Mouse (Mus musculus): ENCODE measurements around the gene Pfkfb3.

The Pfkfb3 gene

DNA sequence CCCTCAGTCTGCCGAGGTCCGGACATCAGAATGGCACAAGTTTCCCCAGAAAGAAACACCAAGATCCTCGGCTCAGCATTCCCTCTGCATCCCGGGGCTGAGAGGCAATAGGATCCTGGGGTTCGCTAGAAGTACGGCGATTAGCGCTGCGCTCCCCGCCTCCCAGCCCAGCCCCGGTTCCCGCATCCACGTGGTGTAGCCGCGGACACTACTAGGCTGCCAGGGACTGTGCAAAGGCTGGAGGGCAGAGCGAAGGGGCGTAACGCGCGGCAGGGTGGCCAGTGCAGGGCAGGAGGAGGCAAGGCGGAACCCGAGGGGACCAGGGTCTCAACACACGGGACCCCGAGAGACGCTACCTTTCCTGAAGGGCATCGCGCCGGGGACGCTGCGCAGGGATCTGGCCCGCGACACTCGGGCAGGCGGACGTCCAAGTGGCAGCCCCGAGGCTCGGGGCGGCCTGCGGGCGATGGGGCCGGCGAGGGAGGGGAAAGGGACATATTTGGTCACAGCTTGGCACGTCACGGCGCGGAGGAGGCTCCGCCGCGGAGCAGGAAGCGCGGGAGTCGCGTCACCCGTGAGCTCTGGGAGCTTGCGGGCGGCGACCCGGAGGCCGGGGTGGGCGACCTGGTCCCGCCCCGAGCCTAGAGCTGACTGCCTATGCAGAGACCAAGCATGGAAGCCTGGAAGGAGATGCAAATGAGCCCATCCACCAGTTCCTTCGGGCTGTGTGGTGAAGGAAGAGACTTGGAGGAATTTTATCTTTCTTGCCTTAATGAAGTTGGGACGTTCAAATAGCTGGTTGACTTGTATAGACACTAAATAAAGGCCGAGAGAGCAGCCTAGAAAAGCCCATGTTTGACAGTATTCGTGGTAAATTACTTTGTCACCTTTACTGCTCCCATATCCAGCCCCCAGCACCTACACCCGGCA, at the start of gene Pfkfb3:
Gene Pfkfb3, minus strand, starts transcription at position 607 of the 930 bp plus-strand sequence.
- in situ Hi-C loops (cut with MseI, MboI) = no loop called here

- in situ Hi-C loops (cut with MseI, MboI) = loop anchor here in 1 of 2 experiments (10.0 kb wide), 1 partner anchor 62 kb away; no protein-coding TSS in a partner anchor
Measured at GRCm38 (mm10) chr2:11602506-11603489, 48.9 kb upstream of the Pfkfb3 start.

GRCm38 (mm10) chr2:11601795-11602194, 47.9 kb upstream of the Pfkfb3 start:
- in situ Hi-C loops (cut with MseI, MboI) = loop anchor here in 1 of 2 experiments (10.0 kb wide), 1 partner anchor 63 kb away; no protein-coding TSS in a partner anchor

DNA sequence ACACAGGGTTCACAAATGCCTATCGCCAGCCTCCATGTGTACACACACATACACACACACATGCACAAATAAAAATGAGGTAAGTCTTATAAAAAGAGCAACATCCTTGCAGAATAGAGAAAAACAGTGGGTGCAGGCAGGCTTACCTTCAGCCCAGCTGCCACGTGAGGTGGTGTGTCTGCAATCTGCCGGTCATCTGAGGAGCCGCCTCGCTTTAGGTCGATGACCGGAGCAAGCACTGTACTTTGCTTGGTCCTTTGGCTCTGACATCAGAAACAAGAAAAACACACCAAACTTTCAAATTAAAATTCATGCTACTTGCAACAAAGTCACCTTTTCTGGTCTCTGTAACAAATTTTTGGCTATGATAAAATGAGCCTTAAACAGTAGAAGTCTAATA, 44.0 kb upstream of the Pfkfb3 start:
- in situ Hi-C loops (cut with MseI, MboI) = no loop called here

- in situ Hi-C loops (cut with MseI, MboI) = no loop called here
Measured at GRCm38 (mm10) chr2:11596690-11597089, 42.8 kb upstream of the Pfkfb3 start.

- in situ Hi-C loops (cut with MseI, MboI) = no loop called here
Measured at GRCm38 (mm10) chr2:11587996-11588395, 34.1 kb upstream of the Pfkfb3 start.

DNA sequence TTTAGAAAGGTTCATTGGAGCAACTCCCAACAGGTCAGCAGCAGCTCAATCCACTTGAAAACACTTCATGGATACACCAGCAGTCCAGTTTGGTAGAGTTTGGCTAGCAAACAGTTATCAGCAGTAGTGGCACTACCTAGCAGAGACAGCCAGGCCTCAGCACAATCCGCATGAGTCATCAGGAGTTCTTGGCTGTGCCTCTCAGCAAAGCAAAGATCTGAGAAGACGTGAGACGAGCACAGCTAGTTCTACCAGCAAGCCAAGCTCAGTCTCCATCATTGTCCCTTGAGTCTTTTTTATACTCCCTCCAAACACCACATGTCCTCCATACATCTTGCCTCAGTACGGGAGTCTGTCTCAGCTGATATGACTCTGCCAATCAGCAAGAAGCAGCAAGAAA, 25.5 kb upstream of the Pfkfb3 start:
- in situ Hi-C loops (cut with MseI, MboI) = no loop called here

DNA sequence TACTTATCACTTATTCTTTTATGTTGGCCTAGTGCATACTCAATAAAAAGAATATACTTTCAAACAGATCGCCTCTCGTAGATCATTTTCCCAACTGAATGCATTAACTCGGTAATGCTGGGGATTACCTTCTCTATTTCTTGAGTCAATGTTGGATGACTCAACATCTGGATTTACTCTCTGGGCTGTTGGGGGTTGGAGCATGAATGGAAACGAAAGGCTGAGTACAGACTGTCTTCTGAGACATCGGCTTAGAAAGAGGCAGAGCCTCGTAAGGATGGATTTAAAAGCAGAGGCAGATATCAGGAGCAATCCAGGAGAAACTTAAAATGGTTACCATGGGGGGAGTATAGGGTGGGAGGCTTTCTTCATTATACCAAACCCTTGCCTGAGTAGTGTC, 24.3 kb upstream of the Pfkfb3 start:
- in situ Hi-C loops (cut with MseI, MboI) = no loop called here

DNA sequence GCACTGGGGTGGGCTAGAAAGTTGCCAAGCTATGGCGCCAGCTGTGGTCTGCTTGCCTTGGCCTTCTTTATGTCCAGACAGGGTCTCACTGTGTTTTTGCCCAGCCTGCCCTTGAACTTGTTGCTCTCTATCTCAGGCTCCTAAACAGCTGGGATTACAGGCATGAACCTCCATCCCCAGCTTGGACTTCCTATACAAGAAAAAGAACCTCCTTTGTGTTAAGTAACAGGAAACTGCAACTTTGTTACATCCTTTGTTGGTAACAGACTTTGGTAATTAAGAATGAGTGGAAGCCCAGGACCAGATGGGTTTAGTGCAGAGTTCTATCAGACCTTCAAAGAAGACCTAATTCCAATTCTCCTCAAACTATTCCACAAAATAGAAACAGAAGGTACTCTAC, 19.8 kb upstream of the Pfkfb3 start:
- in situ Hi-C loops (cut with MseI, MboI) = no loop called here

DNA sequence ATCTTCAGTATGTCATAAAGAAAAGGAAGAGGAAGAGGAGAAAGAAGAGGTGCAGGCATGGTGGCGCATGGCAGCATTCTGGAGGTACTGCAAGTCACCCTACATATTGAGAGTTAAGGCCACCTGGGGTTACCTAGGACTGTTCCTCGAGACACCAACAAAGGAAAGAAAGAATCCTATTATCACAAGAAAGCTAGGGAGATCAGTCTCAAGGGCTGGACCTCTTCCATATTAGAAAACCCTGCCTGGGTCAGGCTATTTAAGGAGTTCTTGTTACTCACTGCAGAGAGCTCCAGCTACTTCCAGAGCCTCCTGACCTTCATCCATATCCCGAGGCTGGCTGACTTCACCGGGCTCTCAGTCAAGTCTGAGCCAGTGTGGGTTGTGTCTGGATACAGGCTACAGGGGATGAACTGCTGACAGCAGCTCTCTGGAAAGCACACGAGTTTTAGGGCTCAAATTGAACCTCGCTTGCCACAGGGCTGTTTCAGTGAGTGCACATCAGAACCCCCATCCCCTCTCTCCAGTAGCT, 17.2 kb upstream of the Pfkfb3 start:
- in situ Hi-C loops (cut with MseI, MboI) = no loop called here

DNA sequence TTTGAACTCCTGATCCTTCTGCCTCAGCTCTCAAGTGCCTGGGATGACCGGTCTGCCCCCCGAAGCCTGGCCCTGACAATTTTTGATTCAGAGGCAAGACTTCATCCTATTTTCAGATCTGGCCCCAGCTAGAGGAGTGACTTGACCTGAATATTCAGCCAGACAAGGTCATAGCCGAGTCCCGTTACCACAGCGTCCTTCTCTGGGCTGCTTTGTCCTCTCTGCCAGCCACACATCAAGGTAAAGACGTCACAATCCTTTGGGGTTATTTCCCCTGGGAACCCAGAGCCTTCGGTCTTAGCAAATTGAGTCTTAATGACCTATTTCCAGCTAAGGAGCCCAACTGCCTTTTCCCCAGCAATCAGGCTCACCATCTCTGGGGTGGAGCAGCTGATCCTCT, 14.6 kb upstream of the Pfkfb3 start:
- in situ Hi-C loops (cut with MseI, MboI) = no loop called here

GRCm38 (mm10) chr2:11567781-11568362, 14.0 kb upstream of the Pfkfb3 start:
- in situ Hi-C loops (cut with MseI, MboI) = no loop called here

DNA sequence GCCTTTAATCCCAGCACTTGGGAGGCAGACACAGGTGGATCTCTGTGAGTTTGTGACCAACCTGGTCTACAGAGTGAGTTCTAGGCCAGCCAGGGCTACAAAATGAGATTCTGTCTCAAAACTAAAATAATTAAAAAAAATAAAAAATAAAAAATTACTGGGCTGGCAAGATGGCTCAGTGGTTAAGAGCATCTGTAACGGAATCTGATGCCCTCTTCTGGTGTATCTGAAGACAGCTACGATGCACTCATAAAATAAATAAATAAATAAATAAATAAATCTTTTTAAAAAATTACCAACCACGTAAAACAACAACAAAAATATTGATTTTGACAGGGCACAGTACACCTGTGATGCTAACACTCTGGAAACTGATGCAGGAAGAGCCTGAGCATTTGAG, 13.0 kb upstream of the Pfkfb3 start:
- in situ Hi-C loops (cut with MseI, MboI) = no loop called here

DNA sequence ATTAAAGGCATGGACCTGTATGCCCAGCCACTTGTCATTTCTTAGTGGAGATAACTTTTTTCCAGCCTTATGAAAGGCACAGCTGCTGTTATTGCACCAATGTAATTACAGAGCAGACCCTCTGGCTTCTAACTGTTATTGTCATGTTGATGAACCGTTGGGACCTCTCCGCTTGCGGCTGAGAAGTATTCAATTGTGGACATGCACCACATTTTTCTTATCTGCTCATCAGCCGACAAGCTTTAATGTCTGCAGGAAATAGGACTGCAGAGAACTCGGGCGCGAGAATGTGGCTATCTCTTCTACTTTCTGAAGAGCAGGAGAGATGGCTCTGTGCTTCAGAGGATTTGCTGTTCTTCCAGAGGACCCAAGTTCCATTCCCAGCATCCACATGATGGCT, 12.4 kb upstream of the Pfkfb3 start:
- in situ Hi-C loops (cut with MseI, MboI) = no loop called here

GRCm38 (mm10) chr2:11564768-11565167, 10.9 kb upstream of the Pfkfb3 start:
- in situ Hi-C loops (cut with MseI, MboI) = no loop called here

GRCm38 (mm10) chr2:11563256-11563655, 9.4 kb upstream of the Pfkfb3 start:
- in situ Hi-C loops (cut with MseI, MboI) = no loop called here

GRCm38 (mm10) chr2:11558654-11559053, 4.8 kb upstream of the Pfkfb3 start:
- in situ Hi-C loops (cut with MseI, MboI) = no loop called here

DNA sequence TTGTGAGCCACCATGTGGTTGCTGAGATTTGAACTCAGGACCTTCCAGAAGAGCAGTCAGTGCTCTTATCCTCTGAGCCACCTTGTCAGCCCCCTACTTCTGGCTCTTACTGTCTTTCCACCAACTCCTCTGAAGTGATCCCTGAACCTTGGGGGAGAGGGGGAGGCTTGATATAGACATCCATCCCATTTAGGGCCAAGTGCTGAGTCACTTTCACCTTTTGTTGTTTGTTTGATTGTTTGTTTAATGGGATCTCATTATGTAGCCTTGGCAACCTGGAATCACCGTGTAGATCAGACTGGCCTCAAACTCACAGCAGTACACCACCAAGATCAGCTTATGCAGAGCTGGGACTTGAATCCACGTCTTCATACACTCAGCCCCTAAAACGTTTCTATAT, 3.4 kb upstream of the Pfkfb3 start:
- in situ Hi-C loops (cut with MseI, MboI) = no loop called here

DNA sequence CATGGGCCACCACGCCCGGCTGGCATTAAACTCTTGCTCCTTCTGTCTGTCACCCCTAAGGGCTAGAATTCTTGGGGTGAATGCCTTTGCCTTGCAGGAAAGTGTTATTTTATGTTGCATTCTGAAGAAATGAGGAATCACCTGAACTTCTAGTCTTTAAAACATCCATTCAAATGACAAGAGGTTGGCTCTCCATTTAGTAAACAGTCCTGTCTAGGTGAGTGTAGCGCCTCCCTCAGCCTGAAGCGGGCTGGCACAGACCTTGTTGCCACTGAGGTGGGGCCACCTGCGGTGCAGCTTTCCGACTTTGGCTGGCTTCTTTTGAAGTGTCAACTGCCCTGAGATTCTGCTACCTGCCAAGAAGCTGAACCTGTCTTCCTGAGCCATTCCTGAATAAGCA, 1.4 kb upstream of the Pfkfb3 start:
- in situ Hi-C loops (cut with MseI, MboI) = no loop called here

GRCm38 (mm10) chr2:11552966-11553451, 868 bp downstream of the Pfkfb3 start:
- in situ Hi-C loops (cut with MseI, MboI) = no loop called here

GRCm38 (mm10) chr2:11552297-11552821, 1.5 kb downstream of the Pfkfb3 start:
- in situ Hi-C loops (cut with MseI, MboI) = no loop called here
